Mouse (Mus musculus): ENCODE measurements at regions not wholly inside any gene's neighbourhood (a gene's known extent, or its start where the extent isn't known, plus 50 kb on each side); places are given as distances from the start of the nearest gene placed in this dataset.
A peak's percentile ranks its signal among the peaks of the same experiment; 100 is the strongest.
"Not testable (repeated sequence)": the region's sequence is repeated elsewhere in the genome, so short reads cannot be mapped to it uniquely, and the experiment has no call there.

DNA sequence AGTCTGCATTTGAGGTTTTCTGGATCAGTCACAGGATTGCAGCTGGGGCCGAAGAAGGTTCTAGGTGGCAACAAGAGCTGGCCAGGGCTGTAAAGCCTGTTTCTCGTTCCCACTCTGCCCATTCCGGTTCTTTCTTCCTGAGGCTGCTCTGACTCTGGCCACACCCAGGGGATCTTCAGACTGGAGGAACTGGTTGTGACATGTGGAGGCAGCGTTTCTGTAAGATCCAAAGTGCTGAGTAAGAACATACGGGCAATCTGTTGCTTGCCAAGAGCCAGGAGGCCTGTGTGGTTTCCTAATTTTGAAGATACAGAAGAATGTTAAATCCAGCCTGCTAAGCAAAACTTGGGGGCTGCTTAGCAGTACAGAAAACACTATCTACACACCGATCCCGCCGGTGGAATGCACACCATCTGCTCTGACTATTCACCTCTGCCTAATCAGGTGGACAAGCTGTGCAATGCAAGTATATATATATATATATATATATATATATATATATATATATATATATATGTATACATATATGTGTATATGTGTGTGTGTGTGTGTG is 99.3 kb upstream of the Bmp2k start:
- ATAC-seq (ENCODE audit: low read depth), result peak; percentile 71; the same call in 1 of the 2 replicates
- Histone ChIP-seq H3K27ac (replicated peaks; ENCODE audit: low read depth, low read length) (no peak overlapping the region), H3K27me3 (replicated peaks; ENCODE audit: control insufficient read depth, insufficient read depth, low read length) (no peaks in the 10 kb centered on the region), H3K9ac (ENCODE audit: low read depth, low read length) (no peak overlapping the region), H3K4me1 (ENCODE audit: control insufficient read depth, insufficient read depth, low read length) (no peaks in the 10 kb centered on the region), H3K36me3 (ENCODE audit: control insufficient read depth, insufficient read depth, low read length) (no peaks in the 10 kb centered on the region), H3K4me3 (ENCODE audit: low read depth, low read length) (no peak overlapping the region), H3K9me3 (ENCODE audit: control insufficient read depth, low read length) (no peaks in the 10 kb centered on the region), H3K4me2 (ENCODE audit: low read depth, low read length) (no peak overlapping the region)
- DNase-seq (ENCODE audit: low spot score), result peak; percentile 90
- 40% methylated on average over 8 of the region's 8 CpGs for WGBS

- 67% methylated on average over 5 of the region's 5 CpGs for WGBS
- Histone ChIP-seq H3K4me3 (ENCODE audit: low read depth, low read length) (no peak overlapping the region), H3K9ac (ENCODE audit: low read depth, low read length) (no peak overlapping the region), H3K9me3 (ENCODE audit: control insufficient read depth, low read length) (no peaks in the 10 kb centered on the region), H3K27me3 (replicated peaks; ENCODE audit: control insufficient read depth, insufficient read depth, low read length) (no peaks in the 10 kb centered on the region), H3K27ac (replicated peaks; ENCODE audit: low read depth, low read length) (no peak overlapping the region; the same call in 1 of the 2 replicates), H3K4me2 (ENCODE audit: low read depth, low read length) (no peak overlapping the region), H3K36me3 (ENCODE audit: control insufficient read depth, insufficient read depth, low read length) (no peaks in the 10 kb centered on the region), H3K4me1 (ENCODE audit: control insufficient read depth, insufficient read depth, low read length) (no peaks in the 10 kb centered on the region)
- ATAC-seq (ENCODE audit: low read depth), result no peak
- DNase-seq (ENCODE audit: low spot score), result no peak
These were observed 98.8 kb upstream of the Bmp2k start for GRCm38 (mm10) chr5:96898695-96899094.

- 39% methylated on average over 17 of the region's 17 CpGs for WGBS
- H3K36me3 ChIP-seq (ENCODE audit: control insufficient read depth, insufficient read depth, low read length), result no peaks in the 10 kb centered on the region
- 0 out of 2 replicates have a peak overlapping the region, but pooled peaks have one; percentile 5 for H3K9ac ChIP-seq (ENCODE audit: low read depth, low read length)
- no peaks in the 10 kb centered on the region for H3K9me3 ChIP-seq (ENCODE audit: control insufficient read depth, low read length)
- no peak overlapping the region for H3K4me3 ChIP-seq (ENCODE audit: low read depth, low read length)
- no peaks in the 10 kb centered on the region for H3K27me3 ChIP-seq (replicated peaks; ENCODE audit: control insufficient read depth, insufficient read depth, low read length)
- ATAC-seq (ENCODE audit: low read depth), result peak; percentile 60; the same call in 1 of the 2 replicates
- peak overlapping the region; percentile 41 for H3K4me2 ChIP-seq (ENCODE audit: low read depth, low read length)
- H3K4me1 ChIP-seq (ENCODE audit: control insufficient read depth, insufficient read depth, low read length), result peaks cover 3% of the 10 kb centered on the region; the same call in 1 of the 2 replicates
- H3K27ac ChIP-seq (replicated peaks; ENCODE audit: low read depth, low read length), result no peak overlapping the region
- DNase-seq (ENCODE audit: low spot score), result peak; percentile 61
These were observed 91.8 kb upstream of the Bmp2k start for GRCm38 (mm10) chr5:96905572-96906271.

DNA sequence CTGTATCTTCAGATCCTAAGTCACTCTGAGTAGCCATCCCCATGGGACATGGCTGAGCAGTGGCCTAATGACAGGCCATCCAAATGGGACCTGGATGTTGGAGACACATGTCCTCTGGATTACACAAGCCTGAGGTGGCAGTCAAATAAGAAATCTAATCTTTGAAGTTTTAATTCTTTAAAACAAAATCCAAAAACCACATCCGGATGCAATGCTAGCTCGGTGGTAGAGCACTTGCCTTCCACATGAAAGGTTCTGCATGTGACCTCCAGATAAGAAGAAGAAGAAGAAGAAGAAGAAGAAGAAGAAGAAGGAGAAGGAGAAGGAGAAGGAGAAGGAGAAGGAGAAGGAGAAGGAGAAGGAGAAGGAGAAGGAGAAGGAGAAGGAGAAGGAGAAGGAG is 89.1 kb upstream of the Bmp2k start:
- not testable (repeated sequence) for H3K36me3 ChIP-seq (ENCODE audit: control insufficient read depth, insufficient read depth, low read length); H3K9ac ChIP-seq (ENCODE audit: low read depth, low read length); H3K9me3 ChIP-seq (ENCODE audit: control insufficient read depth, low read length); ATAC-seq (ENCODE audit: low read depth); H3K4me1 ChIP-seq (ENCODE audit: control insufficient read depth, insufficient read depth, low read length); H3K27ac ChIP-seq (replicated peaks; ENCODE audit: low read depth, low read length); H3K4me3 ChIP-seq (ENCODE audit: low read depth, low read length); DNase-seq (ENCODE audit: low spot score); H3K4me2 ChIP-seq (ENCODE audit: low read depth, low read length); H3K27me3 ChIP-seq (replicated peaks; ENCODE audit: control insufficient read depth, insufficient read depth, low read length)
- 89% methylated on average over 2 of the region's 2 CpGs for WGBS

DNA sequence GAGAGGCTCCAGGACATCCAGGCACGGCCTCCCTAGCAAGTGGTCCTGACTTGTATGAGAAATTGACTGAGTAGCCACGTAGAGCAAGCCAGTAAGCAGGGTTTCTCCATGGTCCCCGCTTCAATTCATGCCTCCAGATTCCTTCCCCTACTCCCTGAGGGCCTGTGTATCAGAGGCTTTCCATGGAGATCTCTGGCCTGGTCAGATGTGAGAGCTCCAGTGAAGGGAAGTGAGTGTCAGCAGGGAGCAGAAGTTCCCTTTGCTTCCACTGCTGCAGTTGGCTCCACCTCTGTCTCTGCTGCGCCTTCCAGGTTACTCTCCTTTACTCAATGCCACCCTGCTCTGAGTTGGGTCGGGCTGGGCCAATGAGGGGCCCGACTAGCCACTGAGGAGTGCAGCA is 88.3 kb upstream of the Bmp2k start:
- H3K36me3 ChIP-seq (ENCODE audit: control insufficient read depth, insufficient read depth, low read length), result no peaks in the 10 kb centered on the region
- no peak overlapping the region for H3K4me2 ChIP-seq (ENCODE audit: low read depth, low read length)
- peaks cover 3% of the 10 kb centered on the region; the same call in 1 of the 2 replicates for H3K4me1 ChIP-seq (ENCODE audit: control insufficient read depth, insufficient read depth, low read length)
- no peaks in the 10 kb centered on the region for H3K27me3 ChIP-seq (replicated peaks; ENCODE audit: control insufficient read depth, insufficient read depth, low read length)
- DNase-seq (ENCODE audit: low spot score) (no peak), ATAC-seq (ENCODE audit: low read depth) (no peak)
- no peak overlapping the region for H3K27ac ChIP-seq (replicated peaks; ENCODE audit: low read depth, low read length)
- H3K9ac ChIP-seq (ENCODE audit: low read depth, low read length), result no peak overlapping the region
- WGBS, result 74% methylated on average over 6 of the region's 6 CpGs
- no peak overlapping the region for H3K4me3 ChIP-seq (ENCODE audit: low read depth, low read length)
- H3K9me3 ChIP-seq (ENCODE audit: control insufficient read depth, low read length), result no peaks in the 10 kb centered on the region

- H3K4me1 ChIP-seq (ENCODE audit: control insufficient read depth, insufficient read depth, low read length), result no peaks in the 10 kb centered on the region
- 53% methylated on average over 13 of the region's 13 CpGs for WGBS
- H3K27ac ChIP-seq (replicated peaks; ENCODE audit: low read depth, low read length), result peak overlapping the region; percentile 55; the same call in 1 of the 2 replicates
- ATAC-seq (ENCODE audit: low read depth), result 0 out of 2 replicates have a peak, but pooled peaks have one; percentile 44
- H3K36me3 ChIP-seq (ENCODE audit: control insufficient read depth, insufficient read depth, low read length), result no peaks in the 10 kb centered on the region
- DNase-seq (ENCODE audit: low spot score), result peak; percentile 65
- H3K9ac ChIP-seq (ENCODE audit: low read depth, low read length), result no peak overlapping the region
- no peak overlapping the region for H3K4me3 ChIP-seq (ENCODE audit: low read depth, low read length)
- H3K4me2 ChIP-seq (ENCODE audit: low read depth, low read length), result 0 out of 2 replicates have a peak overlapping the region, but pooled peaks have one; percentile 19
- no peaks in the 10 kb centered on the region for H3K9me3 ChIP-seq (ENCODE audit: control insufficient read depth, low read length)
- H3K27me3 ChIP-seq (replicated peaks; ENCODE audit: control insufficient read depth, insufficient read depth, low read length), result no peaks in the 10 kb centered on the region
These were observed 85.8 kb upstream of the Bmp2k start for GRCm38 (mm10) chr5:96911550-96912253.

- DNase-seq (ENCODE audit: low spot score) (no peak), ATAC-seq (ENCODE audit: low read depth) (no peak)
- Histone ChIP-seq H3K4me2 (ENCODE audit: low read depth, low read length) (no peak overlapping the region), H3K27me3 (replicated peaks; ENCODE audit: control insufficient read depth, insufficient read depth, low read length) (no peaks in the 10 kb centered on the region), H3K4me3 (ENCODE audit: low read depth, low read length) (no peak overlapping the region), H3K36me3 (ENCODE audit: control insufficient read depth, insufficient read depth, low read length) (no peaks in the 10 kb centered on the region), H3K27ac (replicated peaks; ENCODE audit: low read depth, low read length) (no peak overlapping the region), H3K9me3 (ENCODE audit: control insufficient read depth, low read length) (no peaks in the 10 kb centered on the region), H3K4me1 (ENCODE audit: control insufficient read depth, insufficient read depth, low read length) (0 out of 2 replicates have a peak, but pooled peaks cover 3% of the 10 kb centered on the region), H3K9ac (ENCODE audit: low read depth, low read length) (no peak overlapping the region)
- 75% methylated on average over 4 of the region's 4 CpGs for WGBS
These were observed 85.2 kb upstream of the Bmp2k start for GRCm38 (mm10) chr5:96912254-96912635.

GRCm38 (mm10) chr5:96912781-96913180 is 84.7 kb upstream of the Bmp2k start:
- no peak overlapping the region for H3K4me2 ChIP-seq (ENCODE audit: low read depth, low read length)
- ATAC-seq (ENCODE audit: low read depth) (no peak), DNase-seq (ENCODE audit: low spot score) (no peak)
- H3K4me3 ChIP-seq (ENCODE audit: low read depth, low read length), result no peak overlapping the region
- no peaks in the 10 kb centered on the region for H3K36me3 ChIP-seq (ENCODE audit: control insufficient read depth, insufficient read depth, low read length)
- H3K4me1 ChIP-seq (ENCODE audit: control insufficient read depth, insufficient read depth, low read length), result 0 out of 2 replicates have a peak, but pooled peaks cover 4% of the 10 kb centered on the region
- no peak overlapping the region for H3K9ac ChIP-seq (ENCODE audit: low read depth, low read length)
- WGBS, result 73% methylated on average over 4 of the region's 4 CpGs
- H3K27me3 ChIP-seq (replicated peaks; ENCODE audit: control insufficient read depth, insufficient read depth, low read length), result no peaks in the 10 kb centered on the region
- H3K27ac ChIP-seq (replicated peaks; ENCODE audit: low read depth, low read length), result no peak overlapping the region
- H3K9me3 ChIP-seq (ENCODE audit: control insufficient read depth, low read length), result no peaks in the 10 kb centered on the region

Measured in embryonic facial prominence, embryonic 14.5 days (tissue).